Mouse (Mus musculus) thymus, postnatal 36 days (tissue): ENCODE measurements around the gene Nat10.

ENCODE experiments used
- DNase-seq, 2 experiments: peaks; one replicate each; pipeline ENCODE4 v3.0.0; 2022; ENCODE audit warnings: mixed read lengths in 2 of 2

Nat10 gene

DNA sequence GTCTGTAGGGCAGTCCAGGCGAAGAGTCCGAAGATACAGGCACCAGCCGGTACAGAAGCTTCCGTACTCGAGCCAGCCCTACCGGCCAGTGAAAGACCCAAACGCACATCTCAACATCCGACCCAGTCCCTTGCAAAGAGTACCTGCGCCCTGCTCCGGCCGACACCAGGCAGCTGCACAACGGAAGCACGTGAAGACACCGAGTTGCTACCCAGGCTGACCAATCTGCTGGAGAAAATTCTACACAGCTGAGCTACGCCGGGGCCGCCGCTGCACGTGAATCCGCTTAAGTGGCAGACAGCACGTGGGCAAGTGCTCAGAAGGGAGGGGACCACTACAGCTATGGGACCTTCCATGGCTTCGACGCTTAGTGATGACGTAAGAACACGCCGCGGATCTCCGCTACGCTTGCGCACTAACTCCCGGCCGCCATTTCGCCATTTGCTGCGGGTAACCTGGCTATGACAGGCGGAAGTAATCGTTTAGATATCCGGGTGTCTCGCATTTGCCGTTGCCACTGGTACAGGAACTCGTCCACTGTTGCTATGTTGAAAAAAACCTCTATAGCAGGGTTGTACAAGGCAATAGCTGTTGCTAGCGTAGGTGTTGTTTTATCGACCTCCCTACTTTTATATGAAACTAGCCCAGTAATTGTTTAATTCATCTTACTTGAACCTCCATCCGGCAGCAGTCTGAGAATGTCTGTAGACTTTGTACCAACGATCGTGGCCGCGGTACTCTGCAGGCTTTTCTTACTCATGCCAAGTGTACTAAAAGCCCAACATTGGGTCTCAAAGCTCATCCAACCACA lies at the start of gene Nat10:
Gene Nat10 (minus strand): TSS at position 365 of the 811 bp plus-strand sequence.
- DNase-seq, result peak; percentile 97

DNA sequence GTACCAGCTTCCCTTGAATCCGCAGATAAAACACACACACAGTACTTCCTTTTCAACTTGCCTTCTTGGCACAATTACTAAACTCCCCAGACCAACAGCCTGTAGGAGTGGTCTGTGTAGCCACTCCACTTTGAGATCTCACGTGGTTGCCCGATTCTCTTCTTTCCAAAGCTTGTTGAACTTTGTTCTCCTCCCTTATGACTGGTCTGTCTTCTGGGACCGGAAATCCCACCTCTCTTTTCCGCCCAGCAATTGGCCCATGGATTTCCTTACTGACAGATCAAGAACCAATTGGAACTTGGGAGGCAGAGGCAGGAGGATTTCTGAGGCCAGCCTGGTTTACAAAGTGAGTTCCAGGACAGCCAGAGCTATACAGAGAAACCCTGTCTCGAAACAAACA lies 49.3 kb upstream of the Nat10 start:
- DNase-seq, result no peak

DNA sequence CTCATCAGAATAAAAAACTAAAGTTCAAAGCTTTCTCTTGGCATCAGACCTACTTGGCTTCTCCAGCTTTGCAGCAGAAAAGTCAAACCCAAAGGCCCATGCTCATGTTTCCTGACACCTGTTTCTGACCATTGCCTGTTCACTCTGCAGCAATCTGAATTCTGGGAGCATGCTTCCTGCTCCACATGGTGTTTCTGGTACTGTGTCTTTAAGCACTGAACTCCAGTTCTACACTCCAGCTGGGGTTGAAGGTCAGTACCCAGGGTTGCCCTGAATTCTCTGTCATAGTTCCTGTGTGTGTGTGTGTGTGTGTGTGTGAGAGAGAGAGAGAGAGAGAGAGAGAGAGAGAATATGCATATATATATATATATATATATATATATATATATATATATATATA lies 47.4 kb upstream of the Nat10 start:
- no peak for DNase-seq

DNA sequence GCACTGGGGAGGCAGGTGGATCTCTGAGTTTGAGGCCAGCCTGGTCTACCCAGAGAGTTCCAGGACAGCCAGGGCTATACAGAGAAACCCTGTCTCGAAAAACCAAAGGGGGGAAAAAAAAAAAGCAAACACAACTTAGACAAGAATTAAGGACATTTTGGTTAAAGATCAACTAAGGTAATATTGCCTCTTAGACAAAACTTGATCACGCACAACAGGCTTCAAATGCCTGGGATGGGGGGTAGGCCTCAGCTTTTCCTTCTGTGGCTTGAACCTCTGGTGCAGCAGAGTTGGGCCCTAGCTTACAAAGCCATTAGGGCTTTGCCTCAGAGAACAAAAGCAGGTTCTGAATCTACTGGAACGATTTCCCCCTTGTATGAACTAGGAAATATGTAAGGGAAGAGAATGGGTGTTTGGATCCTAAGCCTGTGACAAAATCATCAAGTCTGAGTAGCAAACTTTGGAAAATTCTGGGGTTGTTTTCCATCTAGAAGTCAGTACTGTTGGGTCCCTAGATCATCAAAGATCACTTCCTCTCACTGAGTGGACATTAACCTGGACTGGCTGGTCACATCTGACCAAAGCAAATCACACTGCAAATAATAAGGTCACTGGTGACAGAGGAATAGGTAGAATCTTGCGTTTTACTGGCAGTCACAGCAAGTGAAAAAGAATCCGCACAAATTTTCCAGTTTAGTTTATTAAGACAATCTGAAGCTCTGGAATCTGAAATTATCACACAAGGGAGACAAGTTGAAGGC lies 42.9 kb upstream of the Nat10 start:
- no peak for DNase-seq

DNA sequence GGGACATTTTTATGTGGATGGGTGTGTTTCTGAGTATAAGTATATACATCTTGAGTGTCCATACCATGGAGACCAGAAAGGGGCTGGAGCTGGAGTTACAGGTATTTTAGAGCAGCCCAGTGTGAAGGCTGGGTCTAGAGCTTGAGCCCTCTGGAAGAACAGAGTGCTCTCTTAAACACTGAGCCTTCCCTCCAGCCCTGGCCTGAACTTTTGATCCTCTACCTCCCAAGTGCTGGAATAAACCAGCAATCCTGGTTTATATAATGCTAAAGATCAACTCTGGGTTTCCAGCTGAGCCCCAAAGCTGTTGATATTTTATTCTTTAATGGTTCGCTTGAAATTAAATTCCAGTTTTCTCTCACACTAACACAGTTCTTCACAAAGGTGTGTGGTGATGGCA lies 41.4 kb upstream of the Nat10 start:
- no peak for DNase-seq

DNA sequence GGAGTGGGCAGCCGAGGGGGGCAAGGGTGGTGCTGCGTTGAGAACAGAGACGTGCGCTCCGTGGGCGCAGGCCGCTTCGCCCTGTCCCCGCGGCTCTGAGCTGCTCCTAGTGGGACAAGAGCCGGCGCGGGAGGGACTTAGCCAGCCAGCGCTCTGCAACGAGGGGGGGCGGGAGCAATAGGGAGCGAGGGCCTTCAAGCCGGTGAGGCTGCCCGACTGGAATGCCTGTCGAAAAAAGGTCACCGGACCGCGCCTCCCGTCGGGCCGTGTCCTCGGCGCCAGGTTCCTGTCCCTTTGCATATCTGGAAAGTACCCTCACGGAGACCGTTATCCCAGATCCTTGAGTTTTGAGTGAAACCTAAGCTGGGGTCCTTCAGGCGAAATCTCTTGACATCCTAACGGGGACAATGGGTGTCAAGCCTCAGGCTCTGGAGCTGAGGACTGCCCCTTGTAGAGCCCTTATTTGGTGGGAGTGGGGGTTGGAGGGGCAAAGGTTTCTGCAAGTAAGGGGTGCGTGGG lies 36.5 kb upstream of the Nat10 start, which contains the start of gene Caprin1:
Gene Caprin1 (minus strand): TSS at position 159 of the 519 bp plus-strand sequence.
- DNase-seq, result peak; percentile 92 to 93

DNA sequence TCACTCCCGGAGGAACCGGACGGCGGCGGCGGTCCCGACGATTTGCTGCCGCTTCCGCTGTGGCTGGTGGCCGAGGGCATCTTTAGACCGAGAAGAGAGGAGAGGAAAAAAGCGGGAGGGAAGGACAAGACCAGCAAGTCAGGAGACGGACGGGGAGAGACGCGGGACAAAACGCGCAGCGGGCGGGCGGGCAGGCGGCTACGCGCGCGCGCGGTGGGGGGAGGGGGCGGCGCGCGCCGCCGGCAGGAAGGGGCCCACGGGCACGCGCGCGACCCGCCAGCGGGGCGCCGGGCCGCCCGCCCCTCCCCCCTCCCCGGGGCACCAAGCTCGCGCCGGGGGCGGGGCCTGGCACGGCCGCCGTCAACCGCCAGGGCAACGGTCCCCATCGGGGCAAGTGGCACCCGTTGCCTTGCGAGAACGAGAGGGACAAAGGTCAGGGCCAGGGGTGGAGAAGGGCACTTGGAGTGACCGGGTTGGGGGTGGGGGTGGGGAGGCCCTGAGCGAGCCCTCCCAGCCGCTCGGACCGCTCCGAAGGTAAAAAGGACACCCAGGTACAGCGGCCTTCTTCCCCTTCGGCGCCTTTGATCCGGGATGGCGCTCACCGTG lies 35.9 kb upstream of the Nat10 start:
- DNase-seq, result peak; percentile 87 to 89

DNA sequence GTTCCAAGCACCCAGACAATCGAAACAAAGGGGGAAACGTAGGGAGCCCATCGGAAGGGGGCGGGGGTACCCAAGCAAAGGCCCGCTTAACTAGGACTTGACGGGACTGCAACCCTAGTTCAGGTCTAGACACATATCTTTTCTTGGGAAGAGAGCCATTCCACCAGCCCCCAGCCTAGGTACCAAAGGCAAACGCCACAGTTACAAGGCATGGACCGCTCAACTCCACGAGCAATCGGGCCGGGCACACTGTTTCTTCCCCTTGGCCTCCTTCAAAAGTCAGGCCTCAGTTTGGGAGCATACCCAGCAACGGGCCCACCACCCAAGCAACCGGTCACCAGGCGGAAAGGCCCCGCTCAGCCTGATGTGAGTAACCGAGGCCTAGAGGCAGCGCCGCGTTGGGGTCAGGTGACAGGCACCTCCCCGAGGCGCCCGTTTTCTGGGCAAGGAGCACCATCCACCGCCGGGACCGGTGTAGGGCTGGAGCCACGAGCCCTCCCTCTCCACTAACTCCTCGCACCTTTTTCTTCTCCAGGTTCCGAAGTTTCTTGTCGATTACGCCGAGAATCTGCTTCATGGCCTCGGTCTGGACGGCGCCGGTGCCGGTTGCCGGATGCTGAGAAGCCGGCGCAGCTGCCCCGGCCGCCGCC lies 35.3 kb upstream of the Nat10 start:
- peak; percentile 72 to 73 for DNase-seq

DNA sequence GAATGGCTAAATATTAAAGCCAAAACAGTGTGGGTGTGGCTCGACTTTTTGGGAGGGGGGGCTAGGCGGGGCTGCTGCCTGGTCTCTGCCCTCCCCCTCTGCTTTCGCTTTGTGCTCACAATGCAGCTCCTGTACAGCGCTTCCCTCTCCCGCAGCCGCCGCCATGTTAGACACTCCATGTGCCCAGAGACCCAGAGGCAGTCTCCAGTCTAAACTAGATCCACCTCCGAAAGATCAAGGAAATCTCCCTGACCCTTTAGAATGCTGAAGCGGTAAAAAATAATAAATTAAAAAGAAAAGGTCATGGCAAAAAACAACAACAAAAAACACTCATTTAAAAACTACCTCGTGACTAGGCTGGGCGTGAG lies 34.8 kb upstream of the Nat10 start:
- DNase-seq, result peak; percentile 74 to 82

DNA sequence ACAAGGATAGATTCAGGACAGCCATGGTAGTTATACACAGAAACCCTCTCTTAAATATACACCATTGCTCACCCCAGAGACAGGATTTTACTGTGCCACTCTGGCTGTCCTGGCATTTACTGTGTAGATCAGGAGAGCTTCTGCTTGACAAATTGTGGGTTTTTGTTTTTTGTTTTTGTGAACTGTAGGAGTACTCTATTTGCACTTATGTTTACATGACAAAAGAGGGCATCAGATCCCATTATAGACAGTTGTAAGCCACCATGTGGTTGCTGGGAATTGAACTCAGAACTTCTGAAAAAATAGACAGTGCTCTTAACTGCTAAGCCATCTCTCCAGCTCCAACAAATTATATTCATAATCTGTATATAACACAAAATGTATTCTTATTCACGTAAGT lies 30.9 kb upstream of the Nat10 start:
- DNase-seq, result no peak

DNA sequence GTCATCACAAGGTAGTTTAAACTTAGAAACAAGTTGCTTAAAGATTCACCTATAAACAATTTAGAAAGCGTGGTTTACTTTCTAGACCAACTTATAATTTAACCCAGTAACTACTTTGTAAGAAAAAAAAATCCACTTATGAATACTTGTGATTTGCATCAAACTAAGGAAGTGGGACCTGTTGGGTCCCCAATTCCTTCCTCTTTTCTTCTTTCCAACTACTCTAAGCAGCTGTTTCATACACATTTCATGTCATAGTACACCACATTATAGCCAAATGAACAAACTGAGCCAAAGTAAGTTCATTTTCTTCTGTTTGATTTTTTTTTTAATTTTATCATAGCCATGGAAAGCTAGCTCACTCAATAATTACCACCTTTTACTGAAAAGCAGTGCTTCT lies 24.7 kb upstream of the Nat10 start:
- no peak for DNase-seq

DNA sequence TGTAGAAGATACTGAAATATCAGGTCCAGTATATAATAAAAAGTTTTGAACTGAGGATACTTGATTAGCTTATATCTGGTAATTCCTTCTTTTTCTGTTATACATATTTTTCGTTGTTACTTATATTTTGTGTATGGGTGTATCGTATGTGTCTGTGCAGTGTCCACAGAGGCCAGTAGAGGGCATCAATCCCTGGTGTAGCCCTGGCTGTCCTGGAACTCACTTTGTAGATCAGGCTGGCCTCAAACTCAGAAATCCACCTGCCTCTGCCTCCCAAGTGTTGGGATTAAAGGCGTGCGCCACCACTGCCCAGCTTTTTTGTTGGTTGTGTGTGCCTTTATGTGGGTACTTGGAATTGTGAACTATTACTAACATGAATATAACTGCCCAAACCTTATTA lies 23.6 kb upstream of the Nat10 start:
- DNase-seq, result peak; percentile 30 to 33

DNA sequence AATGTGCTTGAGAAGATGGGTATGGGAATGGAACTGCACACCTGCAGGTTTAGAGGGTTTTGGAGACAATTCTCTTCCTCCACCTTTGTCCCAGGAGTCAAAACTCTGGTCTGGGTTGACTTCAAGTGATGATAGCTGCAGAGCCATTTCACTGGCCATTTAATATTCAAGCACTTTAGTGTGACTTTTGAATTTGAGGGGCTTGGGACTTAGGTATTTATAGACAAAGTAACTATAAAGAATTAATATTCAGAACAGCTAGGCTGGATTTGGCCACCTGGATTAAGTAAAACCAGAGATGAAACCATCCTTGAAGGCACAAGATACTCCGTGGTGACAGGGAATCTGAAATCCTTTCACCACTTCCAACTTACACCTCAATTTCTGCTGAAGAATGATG lies 1.4 kb upstream of the Nat10 start:
- no peak for DNase-seq

DNA sequence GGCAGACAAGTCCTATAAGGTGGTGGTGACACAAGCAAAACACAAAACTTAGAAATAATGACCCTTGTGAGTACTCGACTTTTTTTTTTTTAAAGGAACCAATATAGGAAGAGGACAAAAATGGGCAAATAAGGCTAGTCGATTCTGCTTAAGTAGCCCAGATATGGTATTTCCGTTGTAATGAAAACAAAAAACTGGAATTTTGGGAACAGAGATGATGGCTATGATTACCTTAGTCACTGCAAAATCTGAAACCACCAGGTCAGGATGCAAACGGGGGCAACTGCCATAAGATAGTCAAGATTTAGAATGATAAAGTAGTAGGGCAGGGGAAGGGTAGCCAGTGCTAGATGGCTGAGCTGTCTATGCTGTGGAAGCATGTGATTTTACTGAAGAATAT lies 923 bp upstream of the Nat10 start:
- no peak for DNase-seq

DNA sequence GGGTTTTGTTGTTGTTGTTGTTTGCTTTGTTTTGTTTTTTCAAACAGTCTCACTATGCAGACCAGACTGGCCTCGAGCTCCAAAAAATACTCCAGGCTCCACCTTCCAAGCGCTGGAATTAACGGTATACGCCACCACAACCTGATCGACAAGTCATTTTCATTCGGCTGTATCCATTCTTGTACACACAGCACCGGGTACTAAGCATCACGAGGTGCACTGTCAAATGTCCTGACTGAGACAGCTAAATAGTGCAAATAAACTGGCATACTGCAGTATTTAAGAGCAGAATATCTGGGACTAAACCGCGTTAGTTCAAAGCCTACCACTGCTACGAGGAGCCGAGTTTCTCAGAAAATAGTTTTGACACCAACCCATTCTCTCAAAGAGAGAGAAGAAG lies 649 bp downstream of the Nat10 start:
- DNase-seq, result no peak

DNA sequence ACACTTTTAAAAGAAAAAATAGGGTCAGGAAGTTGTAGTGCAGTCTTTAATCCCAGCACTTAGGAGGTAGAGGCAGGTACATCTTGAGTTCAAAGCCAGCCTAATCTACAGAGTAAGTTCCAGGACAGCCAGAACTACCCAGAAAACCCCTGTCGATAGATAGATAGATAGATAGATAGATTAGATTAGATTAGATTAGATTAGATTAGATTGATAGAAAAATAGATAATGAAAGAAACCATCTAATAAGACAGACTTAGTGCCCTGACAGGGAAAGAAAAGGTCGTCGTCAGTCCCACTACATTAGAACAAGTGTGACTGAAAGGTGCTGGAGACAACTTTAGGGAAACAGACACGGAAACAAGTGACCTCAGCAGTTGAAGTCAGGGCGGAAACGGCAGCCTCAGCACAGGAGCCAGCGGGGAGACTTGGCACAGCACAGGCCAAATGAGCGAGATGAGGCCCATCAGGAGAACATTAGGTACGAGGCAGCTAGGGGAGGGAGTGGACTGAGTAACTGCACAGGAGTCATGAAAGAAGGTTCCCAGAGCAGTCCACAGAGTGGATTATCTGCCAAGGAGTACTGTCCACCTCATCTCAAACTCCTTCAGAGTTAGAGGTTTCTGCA lies 5.5 kb downstream of the Nat10 start:
- DNase-seq, result no peak

DNA sequence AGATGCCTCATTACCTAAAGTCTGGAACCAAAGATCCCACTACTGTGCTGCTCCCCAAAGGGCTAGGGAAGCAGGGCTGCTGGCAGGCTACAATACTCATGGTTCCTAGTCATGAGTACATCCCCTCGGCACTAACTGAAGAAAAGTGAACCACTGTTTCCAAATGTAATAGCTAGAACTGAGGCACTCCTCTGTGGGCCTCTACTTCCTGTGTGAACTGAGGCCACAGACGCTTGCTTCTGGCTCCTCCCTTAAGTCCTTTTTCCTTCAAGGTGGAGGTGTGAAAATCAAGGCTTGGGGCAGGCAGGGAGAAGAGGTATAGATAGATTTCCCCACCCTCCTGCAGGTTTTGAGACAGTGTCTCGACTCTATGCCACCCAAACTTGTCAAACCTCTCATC lies 6.5 kb downstream of the Nat10 start:
- no peak for DNase-seq

DNA sequence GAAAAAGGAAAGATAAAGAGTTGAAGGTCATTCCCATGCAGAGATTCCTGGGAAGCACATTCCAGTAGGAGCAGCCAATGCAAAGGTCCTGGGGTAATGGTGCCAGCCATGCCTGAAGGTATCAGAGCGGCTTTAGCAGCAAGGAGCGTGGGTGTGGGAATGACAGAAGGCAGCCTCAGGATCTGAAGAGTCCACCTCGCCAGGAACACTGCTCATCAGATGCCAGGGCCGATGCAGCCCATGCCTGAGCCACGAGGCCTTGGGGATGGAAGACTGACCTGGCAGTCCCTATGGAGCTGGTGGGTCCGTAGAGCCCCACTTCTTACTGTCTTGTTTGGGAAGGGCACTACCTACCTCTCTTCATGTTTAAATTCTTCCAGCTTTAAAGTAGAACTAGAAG lies 9.3 kb downstream of the Nat10 start:
- no peak for DNase-seq

DNA sequence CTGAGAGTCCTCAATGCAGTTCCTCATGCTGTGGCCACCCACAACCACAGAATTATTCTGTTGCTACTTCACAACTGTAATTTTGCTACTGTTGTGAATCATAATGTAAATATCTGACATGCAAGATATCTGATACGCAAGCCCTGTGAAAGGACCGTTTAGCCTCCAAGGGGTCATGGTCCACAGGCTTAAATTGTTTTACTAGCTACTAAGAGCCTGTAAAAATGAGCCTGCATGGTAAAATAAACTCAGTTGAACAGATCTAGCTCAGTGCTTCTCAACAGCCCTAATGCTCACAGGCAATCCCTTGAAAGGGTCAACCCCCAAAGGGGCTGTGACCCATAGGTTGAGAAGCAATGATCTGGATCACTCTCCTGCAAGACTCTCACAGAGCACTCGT lies 12.0 kb downstream of the Nat10 start:
- no peak for DNase-seq

DNA sequence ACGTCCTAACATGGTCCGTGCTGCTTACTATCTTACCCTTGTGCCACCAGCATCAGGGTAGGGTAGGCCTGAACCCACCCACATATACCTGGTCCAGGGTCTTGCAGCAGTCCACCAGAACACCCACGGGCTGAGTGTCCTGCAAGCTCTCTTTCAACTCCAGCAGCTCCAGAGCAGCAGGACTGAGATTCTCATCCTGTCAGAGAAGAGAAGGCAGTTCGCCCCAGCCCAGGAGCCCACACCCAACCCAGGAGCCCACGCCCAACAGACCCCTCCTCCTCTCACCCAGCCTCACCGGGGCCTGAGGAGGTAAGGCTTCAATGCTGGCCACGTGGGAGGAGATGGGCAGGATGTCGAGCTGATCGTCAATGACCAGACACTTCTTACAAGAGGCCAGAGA lies 13.2 kb downstream of the Nat10 start:
- no peak for DNase-seq

DNA sequence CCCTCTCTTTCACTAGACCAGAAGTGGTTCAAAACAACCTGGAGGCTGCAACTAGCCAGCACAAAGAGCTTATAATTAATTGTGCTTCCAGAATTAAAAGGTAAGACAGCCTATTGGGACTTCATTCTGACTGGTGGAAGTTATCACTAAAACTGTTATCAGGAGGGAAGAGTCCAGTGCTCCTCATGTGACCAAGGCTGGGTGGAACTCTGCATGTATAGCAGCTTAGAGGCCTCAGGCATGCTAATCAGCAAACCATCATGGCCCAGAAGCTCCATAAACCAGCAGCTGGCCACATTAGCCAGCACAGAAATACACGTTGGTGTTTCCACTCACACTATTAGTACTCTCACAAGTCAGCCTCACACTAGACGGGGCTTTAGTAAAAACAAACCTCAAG lies 14.3 kb downstream of the Nat10 start:
- DNase-seq, result no peak

DNA sequence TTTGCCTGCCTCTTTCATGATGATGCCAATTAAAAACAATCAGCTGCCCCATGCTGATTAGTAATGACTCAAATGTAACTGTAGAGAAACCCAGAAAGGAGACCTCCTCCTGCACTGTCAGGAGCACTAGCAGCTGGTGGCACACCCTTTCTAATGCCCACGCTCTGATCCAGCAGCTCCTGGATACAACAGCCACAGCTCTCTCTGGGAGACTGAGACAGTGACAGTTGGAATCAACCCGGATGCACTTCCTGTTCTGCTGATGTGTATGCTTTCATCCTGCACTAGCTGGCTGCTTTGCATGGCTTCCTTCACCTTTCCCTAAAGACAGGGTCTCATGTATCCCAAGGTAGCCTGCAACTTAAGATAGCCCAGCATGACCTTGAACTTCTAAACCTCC lies 15.0 kb downstream of the Nat10 start:
- no peak for DNase-seq

DNA sequence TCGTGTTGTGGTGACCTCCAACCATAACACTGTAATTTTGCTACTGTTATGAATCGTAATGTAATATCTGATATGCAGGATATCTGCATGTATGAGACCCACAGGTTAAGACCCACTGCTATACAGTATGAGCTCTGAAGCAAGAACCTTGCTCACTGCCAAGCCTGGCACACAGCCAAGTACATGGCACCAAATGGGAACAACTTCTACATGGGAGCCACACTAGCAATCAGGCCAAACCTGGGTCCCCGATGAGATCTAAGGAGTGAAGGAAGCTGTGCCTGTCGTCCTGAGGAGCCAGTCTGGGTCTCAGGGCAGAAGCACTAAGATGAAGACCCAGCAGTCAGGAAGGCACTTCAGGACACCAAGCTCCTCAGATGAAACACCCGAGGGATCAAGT lies 15.6 kb downstream of the Nat10 start:
- no peak for DNase-seq
